Mouse (Mus musculus) E14TG2a.4 (cell line): Measurements from ENCODE around the gene Lrrc75a.

Experiments used
- CTCF ChIP-seq: conservative IDR thresholded peaks from 2 replicates; pipeline ENCODE4 v1.5.1; 2014; ENCODE audit warnings: low read length
- NANOG ChIP-seq: IDR thresholded peaks from 2 replicates; pipeline ENCODE4 v1.6.1; 2014; ENCODE audit warnings: borderline replicate concordance, low read length, mixed read lengths
- POU5F1 ChIP-seq: IDR thresholded peaks from 2 replicates; pipeline ENCODE4 v1.6.1; 2014; ENCODE audit warnings: low read length, borderline replicate concordance

DNA sequence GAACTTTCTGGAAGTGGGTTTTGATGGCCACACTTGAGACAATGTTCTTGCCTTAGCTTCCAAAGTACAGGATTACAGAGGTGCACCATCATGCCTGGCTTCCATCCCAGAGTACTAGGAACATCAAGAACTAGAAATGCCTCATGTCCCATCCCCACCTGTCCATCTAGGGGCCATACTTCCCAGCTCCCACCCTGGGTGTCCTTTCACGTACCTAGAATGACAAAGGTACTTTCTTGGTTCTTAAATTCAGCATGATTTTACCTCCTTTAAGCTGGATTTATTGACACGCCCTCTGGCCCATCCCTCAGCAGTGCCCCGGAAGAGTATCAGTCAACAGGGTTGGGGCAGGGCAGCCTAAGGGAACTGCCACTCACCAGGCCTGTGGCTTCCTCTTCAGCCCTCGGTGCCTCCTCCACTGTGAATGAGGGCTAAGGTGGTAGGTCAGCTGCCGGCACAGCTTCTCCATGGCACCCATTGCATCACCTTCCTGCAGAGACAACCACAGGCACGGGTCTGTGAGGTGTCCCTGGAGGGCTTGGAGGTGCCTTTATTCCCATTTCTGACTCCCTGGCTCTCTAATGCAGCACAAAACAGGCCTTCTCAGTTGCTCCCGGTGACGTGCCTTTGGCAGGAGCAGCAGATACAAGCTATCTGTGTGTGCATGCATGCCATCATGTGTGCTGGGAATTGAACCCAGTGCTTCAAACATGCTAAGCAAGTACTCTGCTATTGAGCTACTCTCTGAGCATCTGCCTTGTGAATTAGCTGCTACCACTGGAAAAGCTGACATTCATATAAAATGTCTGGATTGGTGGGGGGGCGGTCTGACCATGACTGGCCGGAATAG lies 39.3 kb downstream of the Lrrc75a start:
- no peak for TF ChIP-seq CTCF
- TF ChIP-seq POU5F1 = no peak
- TF ChIP-seq NANOG = no peak
